Mouse (Mus musculus) c-Kit-positive CD71-positive TER-119-positive erythroid progenitor cells, embryonic 14.5 days (primary cell): ENCODE results near the gene Noct.
"Not testable (repeated sequence)": the region's sequence is repeated elsewhere in the genome, so short reads cannot be mapped to it uniquely, and the experiment has no call there.

Source experiments
- DNase-seq: peaks from one replicate; pipeline ENCODE4 v3.0.0-alpha.2; 2013; ENCODE audit warnings: low spot score

The Noct gene

GRCm38 (mm10) chr3:51206521-51206920, 17.7 kb upstream of the Noct start:
- no peak for DNase-seq

GRCm38 (mm10) chr3:51208633-51209032, 15.6 kb upstream of the Noct start:
- no peak for DNase-seq

- no peak for DNase-seq
Measured at GRCm38 (mm10) chr3:51209503-51210314, 14.5 kb upstream of the Noct start.

- no peak for DNase-seq
Measured at GRCm38 (mm10) chr3:51210485-51210884, 13.8 kb upstream of the Noct start.

- no peak for DNase-seq
Measured at GRCm38 (mm10) chr3:51213111-51213510, 11.1 kb upstream of the Noct start.

- no peak for DNase-seq
Measured at GRCm38 (mm10) chr3:51215681-51216080, 8.6 kb upstream of the Noct start.

- DNase-seq: not testable (repeated sequence)
Measured at GRCm38 (mm10) chr3:51216351-51216750, 7.9 kb upstream of the Noct start.

- not testable (repeated sequence) for DNase-seq
Measured at GRCm38 (mm10) chr3:51218385-51218784, 5.9 kb upstream of the Noct start.

GRCm38 (mm10) chr3:51219213-51219612, 5.0 kb upstream of the Noct start:
- no peak for DNase-seq

- DNase-seq: no peak
Measured at GRCm38 (mm10) chr3:51220846-51221245, 3.4 kb upstream of the Noct start.

GRCm38 (mm10) chr3:51221847-51222246, 2.4 kb upstream of the Noct start:
- no peak for DNase-seq

- DNase-seq: no peak
Measured at GRCm38 (mm10) chr3:51222302-51222701, 1.9 kb upstream of the Noct start.

- DNase-seq: no peak
Measured at GRCm38 (mm10) chr3:51222834-51223460, 1.3 kb upstream of the Noct start.

- no peak for DNase-seq
Measured at GRCm38 (mm10) chr3:51223556-51223955, 691 bp upstream of the Noct start.

GRCm38 (mm10) chr3:51225226-51225750, 1.0 kb downstream of the Noct start:
- DNase-seq: no peak

- DNase-seq: peak; percentile 11
Measured at GRCm38 (mm10) chr3:51225979-51226378, 1.7 kb downstream of the Noct start.

- DNase-seq: peak; percentile 42
Measured at GRCm38 (mm10) chr3:51226601-51227000, 2.4 kb downstream of the Noct start.

GRCm38 (mm10) chr3:51228038-51228820, 4.0 kb downstream of the Noct start:
- peak; percentile 86 for DNase-seq

GRCm38 (mm10) chr3:51228821-51229205, 4.6 kb downstream of the Noct start:
- DNase-seq: no peak

- peak; percentile 27 for DNase-seq
Measured at GRCm38 (mm10) chr3:51229226-51229625, 5.0 kb downstream of the Noct start.

GRCm38 (mm10) chr3:51230146-51230835, 6.0 kb downstream of the Noct start:
- DNase-seq: peak; percentile 94

- DNase-seq: peak; percentile 19
Measured at GRCm38 (mm10) chr3:51230886-51231285, 6.6 kb downstream of the Noct start.
